Mouse (Mus musculus) forebrain, embryonic 12.5 days (tissue): ENCODE data around the gene Nol10. TPM values are rescaled to one million over a fixed set of nuclear protein-coding genes. Genes with fewer than 3 reads are reported as not detected.

ENCODE experiments used
- ATAC-seq: fragments of 200-750 bp; cut with Nextera tagmentation; 2 replicates; pipeline ENCODE4 v1.8.0; 2017; ENCODE audit warnings: moderate TSS enrichment; ENCODE audit not compliant: low FRiP score
- H3K27ac ChIP-seq: fragments of 300-500 bp; sonication (generic); 2 replicates; pipeline ENCODE4 v1.5.1; 2016; ENCODE audit warnings: mild to moderate bottlenecking
- H3K27me3 ChIP-seq: fragments of 300-500 bp; sonication (generic); 2 replicates; pipeline ENCODE4 v1.6.1; 2016; ENCODE audit warnings: mild to moderate bottlenecking
- H3K36me3 ChIP-seq: fragments of 300-500 bp; sonication (generic); replicated peaks from 2 replicates; pipeline ENCODE4 v1.6.1; 2016; ENCODE audit warnings: mild to moderate bottlenecking
- H3K4me1 ChIP-seq: fragments of 300-500 bp; sonication (generic); 2 replicates; pipeline ENCODE4 v1.6.1; 2016
- H3K4me2 ChIP-seq: fragments of 300-500 bp; sonication (generic); 2 replicates; pipeline ENCODE4 v1.6.1; 2016; ENCODE audit warnings: mild to moderate bottlenecking, moderate library complexity
- H3K4me3 ChIP-seq: fragments of 300-500 bp; sonication (generic); replicated peaks from 2 replicates; pipeline ENCODE4 v1.5.1; 2016; ENCODE audit warnings: mild to moderate bottlenecking
- H3K9ac ChIP-seq: fragments of 300-500 bp; sonication (generic); 2 replicates; pipeline ENCODE4 v1.6.1; 2016; ENCODE audit warnings: mild to moderate bottlenecking
- H3K9me3 ChIP-seq: fragments of 300-500 bp; sonication (generic); 2 replicates; pipeline ENCODE4 v1.6.1; 2016
- WGBS: fragments of 180-500 bp; shearing (Covaris S2); methylation state at CpG from one replicate; pipeline ENCODE4 v1.1.7; 2016; 5-methylcytosine and 5-hydroxymethylcytosine counted together
- polyA plus RNA-seq: library from polyadenylated mRNA; unstranded; fragments of >200 nt; fragmentation: Nextera tagmentation; extraction: Ambion mirVana; gene quantifications from 2 replicates; pipeline ENCODE4 v1.2.1, GENCODE M21; 2016

The Nol10 gene
- polyA plus RNA-seq, 1 experiment from 2014 or later = 30.7 TPM

DNA sequence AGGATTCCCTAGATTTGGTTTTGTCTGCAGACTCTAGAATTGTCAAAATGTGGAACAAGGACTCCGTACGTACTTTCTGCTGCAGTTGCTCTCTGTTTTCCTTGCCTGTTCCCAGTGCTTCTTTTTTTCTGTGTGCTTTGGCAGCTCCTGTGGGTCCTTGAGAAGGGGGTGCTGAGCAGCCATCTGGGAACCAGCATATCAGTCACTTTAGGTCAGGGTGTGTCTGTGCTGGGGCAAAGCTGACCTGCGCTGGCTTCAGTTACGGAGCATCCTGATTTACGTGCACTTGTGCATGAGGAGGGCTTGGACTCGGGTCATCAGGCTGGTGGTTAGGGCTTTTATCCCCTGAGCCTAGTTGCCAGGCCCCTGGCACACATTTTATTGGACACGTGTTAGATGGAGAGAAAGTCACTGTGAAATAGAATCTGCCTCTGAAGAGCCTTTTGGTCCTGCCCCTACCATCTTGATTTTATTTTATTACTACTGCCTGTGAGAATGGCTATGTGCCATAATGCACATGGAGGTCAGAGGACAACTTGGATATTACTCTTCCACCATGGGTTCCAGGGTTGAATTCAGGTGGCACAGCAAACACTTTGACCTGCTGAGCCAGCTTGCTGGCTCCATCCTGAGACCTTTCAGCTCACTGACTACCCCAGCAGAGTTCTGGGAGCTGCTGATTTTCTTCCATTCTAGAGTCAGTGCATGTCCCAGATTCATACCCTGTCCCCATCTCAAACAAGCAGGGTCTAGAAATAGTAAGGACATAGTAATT, 21.5 kb downstream of the Nol10 start:
- H3K36me3 ChIP-seq = peaks cover 77% of the 10 kb centered on the region
- no peaks in the 10 kb centered on the region for H3K27me3 ChIP-seq
- WGBS = 96% methylated on average over 7 of the region's 7 CpGs
- no peaks in the 10 kb centered on the region for H3K9me3 ChIP-seq
- H3K27ac ChIP-seq = no peak overlapping the region
- ATAC-seq = no peak
- no peaks in the 10 kb centered on the region for H3K4me1 ChIP-seq
- no peak overlapping the region for H3K4me3 ChIP-seq
- H3K4me2 ChIP-seq = no peak overlapping the region
- no peak overlapping the region for H3K9ac ChIP-seq

DNA sequence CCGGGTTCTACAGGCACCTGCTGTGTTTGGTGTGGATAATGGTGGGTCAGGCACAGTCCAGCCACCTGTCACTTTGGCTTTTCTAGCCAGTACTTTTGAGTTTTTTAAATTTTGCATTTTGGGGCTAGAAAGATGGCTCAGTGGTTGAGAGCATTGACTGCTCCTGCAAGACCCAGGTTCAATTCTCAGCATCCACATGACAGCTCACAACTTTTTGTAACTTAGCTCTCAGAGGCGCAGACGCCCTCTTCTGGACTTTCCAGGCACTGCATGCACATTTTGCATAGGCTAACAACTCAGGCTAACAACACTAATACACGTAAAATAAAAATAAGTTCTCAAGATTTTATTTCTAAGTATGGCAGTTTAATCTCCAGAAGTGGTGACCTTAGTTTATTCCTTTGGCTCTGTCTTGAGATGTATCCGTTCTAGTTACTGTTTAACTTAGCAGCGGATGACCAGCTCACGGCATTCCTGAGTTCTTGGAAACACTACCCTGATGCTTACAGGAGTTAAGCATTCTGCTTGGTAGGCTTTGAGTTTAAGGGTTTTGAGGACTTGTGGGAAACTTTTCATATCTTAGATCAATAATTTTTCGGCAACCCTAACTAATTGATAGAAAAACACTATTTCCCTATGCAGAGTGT, 23.5 kb downstream of the Nol10 start:
- no peak for ATAC-seq
- H3K27me3 ChIP-seq = no peaks in the 10 kb centered on the region
- no peak overlapping the region for H3K9ac ChIP-seq
- H3K36me3 ChIP-seq = peaks cover 89% of the 10 kb centered on the region
- H3K4me1 ChIP-seq = no peaks in the 10 kb centered on the region
- no peak overlapping the region for H3K27ac ChIP-seq
- no peaks in the 10 kb centered on the region for H3K9me3 ChIP-seq
- H3K4me3 ChIP-seq = no peak overlapping the region
- no peak overlapping the region for H3K4me2 ChIP-seq
- 89% methylated on average over 8 of the region's 8 CpGs for WGBS

DNA sequence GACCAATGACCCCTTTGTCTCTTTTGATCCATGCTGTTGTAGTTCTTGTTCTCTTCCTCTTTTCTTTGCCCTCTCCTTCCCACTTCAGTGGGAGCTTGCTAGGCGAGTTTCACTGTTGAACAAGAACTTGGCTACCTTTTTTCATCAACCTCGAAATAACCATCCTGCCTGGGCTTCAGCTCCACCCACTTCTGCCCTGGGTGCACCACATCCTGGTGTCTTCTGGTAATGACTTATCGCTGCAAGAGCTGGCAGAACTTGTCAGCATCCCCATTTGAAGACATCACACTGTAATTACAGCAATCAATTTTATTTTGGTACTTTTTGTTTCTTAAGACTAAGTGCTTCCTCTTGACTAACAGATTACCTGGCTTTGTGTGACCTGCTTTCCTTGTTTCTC, 24.4 kb downstream of the Nol10 start:
- no peak overlapping the region for H3K4me3 ChIP-seq
- H3K9ac ChIP-seq = no peak overlapping the region
- H3K4me2 ChIP-seq = no peak overlapping the region
- WGBS = 89% methylated on average over 3 of the region's 3 CpGs
- H3K27me3 ChIP-seq = no peaks in the 10 kb centered on the region
- H3K9me3 ChIP-seq = no peaks in the 10 kb centered on the region
- H3K36me3 ChIP-seq = peaks cover 95% of the 10 kb centered on the region
- no peak overlapping the region for H3K27ac ChIP-seq
- no peaks in the 10 kb centered on the region for H3K4me1 ChIP-seq
- no peak for ATAC-seq

DNA sequence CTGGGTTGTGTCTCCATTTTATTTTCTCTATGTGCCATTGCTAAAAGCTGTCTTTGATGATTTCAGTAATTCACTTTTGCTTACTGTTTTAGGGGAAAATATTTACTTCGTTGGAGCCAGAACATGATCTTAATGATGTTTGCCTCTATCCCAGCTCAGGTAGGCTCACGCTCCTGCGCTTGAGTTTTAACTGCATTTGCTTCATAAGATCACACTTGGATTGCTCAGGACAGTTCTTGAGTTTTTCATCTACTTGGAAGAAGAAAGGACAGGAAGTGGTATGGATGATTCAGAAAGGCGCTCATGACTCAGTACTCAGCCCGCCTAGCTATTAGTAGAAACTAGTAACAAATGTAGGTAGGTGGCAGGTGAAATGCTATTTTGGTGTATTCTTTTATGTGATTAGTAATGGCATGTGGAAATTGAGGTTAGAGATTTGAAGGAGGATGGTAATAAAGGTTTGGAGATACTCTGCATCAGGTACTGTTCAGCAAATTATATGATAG, 25.3 kb downstream of the Nol10 start:
- Histone ChIP-seq H3K4me3 (no peak overlapping the region), H3K27ac (no peak overlapping the region), H3K27me3 (no peaks in the 10 kb centered on the region), H3K9ac (no peak overlapping the region), H3K36me3 (peaks cover 95% of the 10 kb centered on the region), H3K4me2 (no peak overlapping the region), H3K9me3 (no peaks in the 10 kb centered on the region), H3K4me1 (no peaks in the 10 kb centered on the region)
- 97% methylated on average over 5 of the region's 5 CpGs for WGBS
- ATAC-seq = no peak

DNA sequence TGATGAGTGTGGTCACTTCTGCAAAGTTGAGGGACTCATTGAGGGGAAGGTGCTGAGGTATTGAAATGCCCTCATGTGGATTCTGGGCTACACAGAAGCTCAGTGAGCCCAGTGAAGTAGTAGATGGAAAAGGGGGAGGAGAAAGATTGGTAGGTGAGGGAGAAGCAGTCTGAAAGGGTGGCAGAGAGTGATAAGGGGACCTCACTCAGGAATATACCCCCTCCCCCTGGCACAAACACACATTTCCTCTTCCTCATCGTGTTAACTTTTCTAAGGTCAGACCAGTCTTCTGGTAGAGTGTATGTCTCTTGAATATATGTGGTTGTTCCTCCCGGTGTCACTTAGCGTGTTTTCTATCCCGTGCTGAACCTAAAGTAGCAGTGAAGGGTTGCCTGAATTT, 27.0 kb downstream of the Nol10 start:
- H3K36me3 ChIP-seq = peaks cover 87% of the 10 kb centered on the region
- no peak for ATAC-seq
- no peaks in the 10 kb centered on the region for H3K4me1 ChIP-seq
- H3K4me2 ChIP-seq = no peak overlapping the region
- 97% methylated on average over 4 of the region's 4 CpGs for WGBS
- no peak overlapping the region for H3K9ac ChIP-seq
- no peak overlapping the region for H3K27ac ChIP-seq
- H3K4me3 ChIP-seq = no peak overlapping the region
- no peaks in the 10 kb centered on the region for H3K27me3 ChIP-seq
- H3K9me3 ChIP-seq = no peaks in the 10 kb centered on the region

DNA sequence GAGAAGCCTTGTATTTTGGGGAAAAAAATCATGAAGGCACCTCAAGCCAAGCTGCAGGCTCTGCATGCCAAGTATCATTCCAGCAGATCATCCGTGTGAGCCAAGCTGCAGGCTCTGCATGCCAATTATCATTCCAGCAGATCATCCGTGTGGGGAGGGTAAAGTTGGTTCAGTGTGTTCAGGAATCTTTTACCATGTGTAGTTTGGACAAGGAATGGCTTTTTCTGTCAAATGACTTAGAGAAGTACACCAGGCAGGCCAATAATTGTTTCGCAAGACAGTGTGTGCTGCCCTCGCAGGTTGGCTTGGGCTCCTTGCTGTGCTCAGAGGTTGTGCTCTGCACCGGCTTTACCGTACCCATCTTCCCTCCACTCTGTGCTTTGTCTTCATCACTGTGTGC, 28.3 kb downstream of the Nol10 start:
- H3K27me3 ChIP-seq = no peaks in the 10 kb centered on the region
- no peaks in the 10 kb centered on the region for H3K4me1 ChIP-seq
- H3K4me3 ChIP-seq = no peak overlapping the region
- no peaks in the 10 kb centered on the region for H3K9me3 ChIP-seq
- no peak overlapping the region for H3K9ac ChIP-seq
- no peak overlapping the region for H3K27ac ChIP-seq
- peaks cover 86% of the 10 kb centered on the region for H3K36me3 ChIP-seq
- no peak for ATAC-seq
- no peak overlapping the region for H3K4me2 ChIP-seq
- WGBS = 90% methylated on average over 6 of the region's 6 CpGs

DNA sequence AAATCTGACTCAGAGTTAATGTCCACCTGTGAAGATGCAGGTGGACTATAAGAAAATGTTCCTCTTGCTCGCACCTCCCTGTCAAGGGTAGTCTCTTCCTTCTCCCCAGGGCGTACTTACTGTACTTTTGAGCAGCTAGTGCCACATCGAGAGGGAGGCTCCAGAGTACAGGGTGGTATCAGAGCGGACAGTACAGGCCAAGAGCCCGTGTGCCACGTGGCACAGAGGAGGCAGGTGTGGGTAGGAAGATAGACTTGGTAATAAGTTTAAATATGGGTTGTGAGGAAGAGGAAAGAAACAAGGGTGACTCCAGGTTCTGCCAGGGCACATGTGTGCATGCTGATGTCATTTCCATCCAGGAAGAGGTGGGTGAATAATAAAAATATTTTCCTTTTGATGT, 32.7 kb downstream of the Nol10 start:
- H3K27ac ChIP-seq = no peak overlapping the region
- no peak overlapping the region for H3K9ac ChIP-seq
- H3K4me3 ChIP-seq = no peak overlapping the region
- ATAC-seq = no peak
- peaks cover 53% of the 10 kb centered on the region for H3K36me3 ChIP-seq
- 93% methylated on average over 6 of the region's 6 CpGs for WGBS
- H3K9me3 ChIP-seq = no peaks in the 10 kb centered on the region
- no peak overlapping the region for H3K4me2 ChIP-seq
- no peaks in the 10 kb centered on the region for H3K27me3 ChIP-seq
- no peaks in the 10 kb centered on the region for H3K4me1 ChIP-seq

DNA sequence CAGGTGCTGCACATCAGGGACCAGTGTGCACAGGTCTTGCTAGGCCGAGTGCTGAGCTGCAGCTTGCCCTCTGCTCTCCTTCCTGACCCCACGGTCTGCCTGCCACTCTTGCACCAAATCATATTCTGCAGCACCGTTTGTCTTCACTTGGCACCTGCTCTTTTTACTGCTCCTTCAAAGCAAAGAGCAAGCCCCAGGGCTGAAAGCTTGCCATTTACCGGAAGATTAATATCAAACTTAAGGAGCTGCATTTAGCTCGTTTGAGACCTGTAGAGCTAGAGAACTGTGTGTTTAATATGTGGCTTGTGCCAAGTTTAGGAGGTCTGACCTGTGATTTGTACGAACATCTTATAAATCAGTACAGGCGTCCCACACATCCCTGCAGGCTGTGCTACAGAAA, 34.5 kb downstream of the Nol10 start:
- Histone ChIP-seq H3K9me3 (no peaks in the 10 kb centered on the region), H3K9ac (no peak overlapping the region), H3K27me3 (no peaks in the 10 kb centered on the region), H3K27ac (no peak overlapping the region), H3K4me2 (no peak overlapping the region), H3K4me1 (no peaks in the 10 kb centered on the region), H3K36me3 (peaks cover 36% of the 10 kb centered on the region), H3K4me3 (no peak overlapping the region)
- 90% methylated on average over 7 of the region's 7 CpGs for WGBS
- no peak for ATAC-seq

DNA sequence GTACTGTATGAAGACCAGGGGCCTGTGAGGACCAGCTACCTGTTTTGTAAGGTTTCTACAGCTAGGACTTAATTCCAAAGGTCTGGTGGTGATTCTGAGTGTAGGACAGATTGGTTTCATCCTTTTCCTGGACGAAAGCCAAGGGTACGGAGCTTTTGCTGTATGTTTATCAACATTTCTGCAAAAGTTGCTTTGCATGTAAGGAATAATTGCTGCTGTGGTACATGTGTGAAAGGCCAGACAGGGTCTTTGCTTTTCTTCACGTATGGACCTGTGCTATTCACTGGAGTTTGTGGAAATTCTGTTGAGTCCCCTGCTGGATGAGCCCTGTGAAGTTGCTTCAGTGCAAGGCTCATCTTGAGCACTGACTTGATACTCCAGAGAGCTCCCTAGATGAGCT, 38.6 kb downstream of the Nol10 start:
- Histone ChIP-seq H3K9ac (no peak overlapping the region), H3K9me3 (no peaks in the 10 kb centered on the region), H3K4me2 (no peak overlapping the region), H3K27ac (no peak overlapping the region), H3K27me3 (no peaks in the 10 kb centered on the region), H3K4me3 (no peak overlapping the region), H3K4me1 (no peaks in the 10 kb centered on the region), H3K36me3 (peaks cover 15% of the 10 kb centered on the region)
- ATAC-seq = no peak
- 94% methylated on average over 3 of the region's 3 CpGs for WGBS

DNA sequence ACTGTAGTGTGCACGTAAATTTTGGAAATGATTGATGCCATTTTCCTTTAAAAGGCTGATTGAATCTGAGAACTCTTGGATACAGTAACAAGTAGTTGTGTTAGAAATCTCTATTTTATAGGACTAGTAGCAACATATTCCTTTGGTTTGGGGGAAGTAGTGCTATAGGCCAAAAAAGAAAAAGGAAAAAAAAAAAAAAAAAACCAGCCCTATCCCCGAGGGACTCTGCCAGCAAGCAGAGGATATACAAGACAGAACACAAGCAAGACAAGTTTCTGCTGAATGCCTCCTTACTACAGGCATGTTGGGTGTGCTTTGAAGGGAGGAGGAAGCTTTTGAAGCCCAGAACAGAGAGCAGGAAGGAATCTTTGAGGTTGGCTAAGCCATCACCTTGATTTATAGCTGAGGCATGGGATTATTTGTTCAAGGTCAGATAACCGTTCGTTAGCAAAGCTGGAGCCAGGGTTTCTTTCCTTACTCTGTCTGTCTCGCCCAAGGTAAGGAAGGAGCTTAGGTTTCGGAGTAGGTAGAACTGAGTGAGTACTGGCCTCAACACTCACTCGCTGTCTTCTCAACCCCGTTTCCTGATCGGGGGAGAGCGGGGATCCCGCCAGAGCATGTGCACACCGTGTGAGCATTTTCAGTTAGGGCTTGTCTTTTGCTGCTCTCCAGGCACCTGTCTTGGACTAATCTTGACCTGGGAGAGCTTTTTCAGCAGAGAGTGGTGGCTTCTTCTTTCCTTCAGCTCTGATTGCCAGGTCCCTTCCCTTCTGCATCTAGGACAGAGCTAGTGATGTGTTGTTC, 39.3 kb downstream of the Nol10 start:
- 91% methylated on average over 12 of the region's 12 CpGs for WGBS
- Histone ChIP-seq H3K36me3 (peaks cover 10% of the 10 kb centered on the region), H3K27me3 (no peaks in the 10 kb centered on the region), H3K4me3 (no peak overlapping the region), H3K9ac (no peak overlapping the region), H3K9me3 (no peaks in the 10 kb centered on the region), H3K27ac (no peak overlapping the region), H3K4me2 (no peak overlapping the region), H3K4me1 (no peaks in the 10 kb centered on the region)
- no peak for ATAC-seq

DNA sequence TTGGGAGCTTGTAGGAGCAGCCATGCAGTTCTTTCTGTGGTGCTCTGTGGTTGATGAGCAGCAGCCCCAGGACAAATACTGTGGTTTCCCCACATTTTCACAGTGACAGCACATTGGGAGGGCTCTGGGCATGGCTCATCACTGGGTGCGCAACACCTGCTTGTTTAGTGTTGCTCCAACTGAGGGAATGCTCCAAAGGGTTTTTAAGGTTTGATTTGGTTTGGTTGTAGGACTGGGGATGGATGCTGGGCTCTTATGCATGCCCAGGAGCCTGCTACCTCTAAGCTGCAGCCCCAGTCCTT, 39.8 kb downstream of the Nol10 start:
- Histone ChIP-seq H3K27ac (no peak overlapping the region), H3K9me3 (no peaks in the 10 kb centered on the region), H3K9ac (no peak overlapping the region), H3K4me3 (no peak overlapping the region), H3K4me2 (no peak overlapping the region), H3K4me1 (no peaks in the 10 kb centered on the region), H3K27me3 (no peaks in the 10 kb centered on the region), H3K36me3 (peaks cover 10% of the 10 kb centered on the region)
- 95% methylated on average over 1 of the region's 1 CpGs for WGBS
- ATAC-seq = no peak

DNA sequence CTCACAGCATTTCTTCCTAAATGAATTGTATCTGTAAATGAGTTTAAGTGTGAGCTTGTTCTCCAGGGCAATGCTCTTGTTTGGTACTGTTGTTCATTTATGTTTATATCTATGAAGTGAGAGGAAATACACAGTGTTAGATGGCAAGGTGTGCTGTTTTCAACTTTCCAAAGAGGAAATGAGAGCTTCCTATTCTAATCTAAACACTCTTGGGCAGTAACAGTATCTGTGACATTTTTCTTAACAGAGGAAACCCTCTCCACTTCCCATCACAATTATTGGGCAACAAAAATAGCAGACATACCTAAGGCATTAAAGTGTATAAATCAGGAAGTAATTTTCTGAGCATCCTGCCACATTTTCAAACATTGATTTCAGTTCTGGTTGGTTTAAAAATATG, 41.8 kb downstream of the Nol10 start:
- H3K27me3 ChIP-seq = no peaks in the 10 kb centered on the region
- no peaks in the 10 kb centered on the region for H3K4me1 ChIP-seq
- H3K9me3 ChIP-seq = no peaks in the 10 kb centered on the region
- H3K36me3 ChIP-seq = peaks cover 17% of the 10 kb centered on the region; the same call in 1 of the 2 replicates
- ATAC-seq = no peak
- no peak overlapping the region for H3K9ac ChIP-seq
- no peak overlapping the region for H3K4me3 ChIP-seq
- no peak overlapping the region for H3K4me2 ChIP-seq
- no peak overlapping the region for H3K27ac ChIP-seq
